Mouse (Mus musculus) G1E-ER4 (cell line): Measurements from ENCODE around the gene Tmem132c. TPM values are rescaled to one million over a fixed set of nuclear protein-coding genes. Genes with fewer than 3 reads are reported as not detected.

Experiments
- GATA1 ChIP-seq: IDR thresholded peaks from one replicate; pipeline ENCODE4 v1.8.0; 2012; ENCODE audit warnings: low read length, inconsistent platforms
- polyA plus RNA-seq: library from polyadenylated mRNA; stranded (reverse); fragments of >175 nt; gene quantifications from 2 replicates; pipeline ENCODE4 v1.2.3, GENCODE M21; 2012

Gene Tmem132c
- polyA plus RNA-seq, 1 experiment = not detected

GRCm38 (mm10) chr5:127305719-127306118, 64.1 kb downstream of the Tmem132c start:
- TF ChIP-seq GATA1 = no peak

GRCm38 (mm10) chr5:127306726-127307125, 65.1 kb downstream of the Tmem132c start:
- TF ChIP-seq GATA1 = no peak

DNA sequence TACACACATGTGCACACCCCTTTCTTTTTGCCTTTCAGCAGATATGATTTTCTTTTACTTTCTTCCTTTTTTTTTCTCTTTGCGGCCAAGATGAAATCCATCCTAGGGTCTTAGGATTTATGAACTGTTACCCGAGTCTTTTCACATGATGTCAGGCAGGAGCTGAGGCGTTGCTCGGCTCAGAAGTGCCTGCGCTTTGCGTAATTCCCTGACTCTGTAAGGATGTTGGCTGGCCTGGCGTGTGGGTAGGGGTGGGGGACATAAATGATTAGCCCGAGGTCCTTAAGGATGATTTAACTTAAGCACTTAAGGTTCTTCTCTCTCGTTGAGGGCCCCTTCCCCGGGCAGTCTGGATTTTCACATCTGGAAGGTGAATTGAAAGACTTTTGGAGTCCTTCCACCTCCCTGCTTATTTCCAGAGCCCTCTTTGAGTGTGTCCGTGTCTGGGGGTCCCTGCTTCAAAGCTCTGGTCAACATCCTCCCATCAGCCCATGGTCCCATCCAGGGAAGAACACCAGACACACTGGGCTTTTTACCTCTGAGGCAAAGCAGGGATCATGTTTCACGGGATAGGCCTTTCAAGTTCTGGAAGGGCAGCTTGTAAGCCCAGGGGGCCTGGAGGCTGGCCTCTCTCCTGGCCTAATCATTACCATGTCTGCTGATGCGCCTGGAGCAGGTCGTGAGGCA, 68.9 kb downstream of the Tmem132c start:
- TF ChIP-seq GATA1 = no peak

DNA sequence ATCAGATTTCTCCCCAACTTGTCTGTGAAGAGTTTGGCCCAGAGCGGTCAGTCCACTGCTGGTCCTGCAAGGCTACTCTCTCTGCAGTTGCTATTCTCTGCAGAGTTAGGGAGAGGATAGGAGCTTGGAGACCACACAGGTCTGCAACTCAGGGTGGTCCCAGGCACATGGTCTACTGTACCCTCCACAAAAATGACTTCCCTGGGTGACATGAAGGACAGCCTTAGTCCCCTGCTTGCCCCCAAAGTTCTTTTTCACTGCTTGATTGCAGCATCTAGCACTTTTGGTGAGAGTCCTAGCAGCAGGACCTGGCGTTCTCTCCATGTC, 69.4 kb downstream of the Tmem132c start:
- no peak for TF ChIP-seq GATA1

DNA sequence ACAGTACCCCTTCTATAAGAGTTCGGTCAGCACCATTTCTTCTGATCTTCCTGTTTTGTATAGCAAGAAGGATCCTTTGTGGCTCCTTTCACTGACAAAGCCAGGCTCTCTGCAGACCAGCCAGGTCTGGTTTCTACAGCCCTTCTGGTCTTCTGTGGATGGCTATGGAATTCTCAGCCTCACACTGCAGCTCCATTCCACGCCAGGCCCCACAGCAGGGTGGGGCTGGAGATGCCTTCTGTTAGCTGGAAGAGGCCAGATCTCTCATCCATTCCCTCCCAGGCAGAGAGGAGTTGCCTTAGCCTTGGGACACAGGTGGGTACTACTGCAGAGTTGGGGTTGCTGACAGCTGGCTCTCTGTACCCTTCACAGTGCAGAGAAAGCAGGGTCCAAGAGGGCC, 72.0 kb downstream of the Tmem132c start:
- TF ChIP-seq GATA1 = no peak

DNA sequence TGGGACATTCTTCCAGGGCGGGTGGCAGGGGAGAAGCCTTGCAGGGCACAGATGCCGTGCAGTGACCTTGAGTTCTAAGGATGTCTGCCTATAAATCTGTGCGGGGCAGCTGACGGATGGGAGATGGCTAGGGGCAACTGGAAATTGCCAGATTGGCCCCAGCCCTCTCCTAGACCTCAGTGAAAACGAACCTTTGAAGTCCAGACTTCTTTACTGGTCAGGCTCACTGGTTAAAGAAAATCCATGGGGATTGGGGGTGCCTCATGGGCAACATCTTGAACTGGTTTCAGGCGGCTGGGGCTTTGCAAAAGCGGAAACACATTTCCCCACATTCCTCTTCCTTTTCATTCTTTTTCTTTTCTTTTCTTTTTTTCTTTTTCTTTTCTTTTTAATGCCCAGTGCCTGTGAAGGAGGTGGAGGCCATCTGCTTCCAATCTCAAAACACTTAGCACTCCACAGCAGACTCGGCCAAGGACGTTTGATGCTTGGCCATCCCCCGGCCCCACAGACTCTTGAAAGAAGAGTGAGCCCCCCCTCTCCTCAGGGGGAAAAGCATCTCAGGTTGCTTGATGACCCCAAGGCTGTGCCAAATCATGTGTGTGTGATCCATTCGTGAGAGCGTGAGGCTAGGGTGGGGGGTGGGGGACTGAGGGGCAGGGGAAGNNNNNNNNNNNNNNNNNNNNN, 77.6 kb downstream of the Tmem132c start:
- no peak for TF ChIP-seq GATA1

- no peak for TF ChIP-seq GATA1
Observed at GRCm38 (mm10) chr5:127324645-127325044, 83.0 kb downstream of the Tmem132c start.

- TF ChIP-seq GATA1 = no peak
Observed at GRCm38 (mm10) chr5:127336048-127336907, 94.7 kb downstream of the Tmem132c start.

- no peak for TF ChIP-seq GATA1
Observed at GRCm38 (mm10) chr5:127336908-127337265, 95.3 kb downstream of the Tmem132c start.

DNA sequence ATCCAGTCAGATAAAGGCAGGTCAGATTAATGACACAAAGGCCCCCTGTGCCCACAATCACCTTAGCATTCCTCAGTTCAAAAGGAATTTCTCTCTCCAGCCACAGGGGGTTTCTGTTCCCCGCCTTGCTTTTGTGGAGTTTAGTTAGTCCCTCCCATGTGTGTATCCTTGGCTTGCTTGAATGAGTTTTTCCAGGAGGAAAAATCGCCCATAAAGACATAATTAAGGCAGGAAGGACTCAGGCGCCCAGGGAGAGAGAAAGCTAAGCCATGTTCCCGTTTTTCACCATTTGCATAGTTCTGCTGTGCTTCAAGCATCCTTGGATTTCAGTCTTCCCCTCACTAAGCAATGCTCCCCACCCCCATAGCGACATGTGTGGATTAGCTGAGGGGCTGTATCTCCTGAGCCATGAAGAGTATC, 97.4 kb downstream of the Tmem132c start:
- no peak for TF ChIP-seq GATA1

GRCm38 (mm10) chr5:127341158-127341557, 99.5 kb downstream of the Tmem132c start:
- TF ChIP-seq GATA1 = no peak

DNA sequence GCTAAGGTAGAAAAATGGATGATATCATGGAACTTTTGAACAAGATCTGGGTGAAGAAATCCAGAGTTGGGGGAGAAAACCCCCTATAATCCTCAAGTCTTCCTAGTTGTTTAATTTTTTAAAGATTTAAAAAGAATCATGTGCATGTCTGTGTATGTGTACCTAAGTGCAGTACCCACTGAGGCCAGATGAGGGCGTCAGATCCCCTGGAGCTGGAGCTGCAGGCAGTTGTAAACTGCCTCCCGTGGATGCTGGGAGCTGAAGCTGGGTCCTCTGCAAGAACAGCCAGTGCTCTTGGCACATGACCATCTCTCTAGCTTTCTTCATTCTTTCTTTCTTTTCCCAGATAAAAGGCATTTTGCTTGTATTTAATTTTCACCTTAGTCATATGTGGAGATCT, 103.1 kb downstream of the Tmem132c start:
- TF ChIP-seq GATA1 = no peak

DNA sequence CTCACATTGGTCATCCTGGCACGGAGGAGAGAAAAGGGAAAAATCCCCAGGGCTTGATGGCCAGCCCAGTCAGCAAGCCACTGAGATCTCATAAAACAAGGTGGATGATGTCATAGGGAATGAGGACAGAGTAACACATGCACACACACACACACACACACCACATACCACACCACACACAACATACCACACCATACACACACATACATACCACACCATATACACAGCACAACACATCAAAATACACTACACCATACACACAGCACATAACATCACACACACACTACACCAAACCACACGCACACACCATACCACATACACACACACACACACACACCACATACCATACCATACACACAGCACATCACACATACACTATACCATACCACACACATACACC, 104.8 kb downstream of the Tmem132c start:
- no peak for TF ChIP-seq GATA1

DNA sequence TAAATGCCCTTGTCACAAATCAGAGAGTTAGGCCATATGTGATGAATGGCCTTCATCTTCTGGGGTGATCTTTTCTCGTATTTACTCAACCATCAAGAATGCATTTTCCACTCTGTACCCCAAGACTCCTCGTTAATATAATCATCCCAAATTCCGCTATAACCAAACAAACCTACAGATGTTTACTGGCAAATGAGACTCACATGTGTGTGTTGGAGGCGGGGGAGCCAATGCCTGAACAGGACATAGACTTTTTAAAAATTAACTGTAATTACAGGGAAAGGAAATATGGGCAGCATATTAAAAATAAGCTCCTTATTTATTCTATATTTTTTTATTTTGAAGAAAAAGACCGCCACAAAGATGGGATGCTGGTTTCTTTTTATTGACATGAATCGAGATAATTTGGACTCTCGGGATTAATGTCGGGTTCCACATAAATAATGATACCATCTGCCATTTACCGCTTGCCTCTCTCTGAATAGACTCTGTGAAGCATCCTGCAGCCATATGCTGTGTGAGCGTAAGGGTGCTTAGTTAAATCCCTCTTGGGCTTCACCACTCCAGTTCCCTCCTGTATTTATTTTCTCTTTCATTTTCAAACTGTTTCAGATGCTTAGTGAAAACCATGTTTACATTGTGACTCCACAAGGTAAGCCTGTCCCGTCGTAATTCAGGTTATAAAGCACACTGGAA, 105.6 kb downstream of the Tmem132c start:
- TF ChIP-seq GATA1 = no peak

GRCm38 (mm10) chr5:127349221-127350065, 107.8 kb downstream of the Tmem132c start:
- no peak for TF ChIP-seq GATA1
